Mouse (Mus musculus) neural tube, embryonic 11.5 days (tissue): ENCODE data around the gene Fbxl5. TPM values are rescaled to one million over a fixed set of nuclear protein-coding genes. Genes with fewer than 3 reads are reported as not detected.

ENCODE experiments used
- ATAC-seq: fragments of 200-750 bp; cut with Nextera tagmentation; 2 replicates; pipeline ENCODE4 v1.8.0; 2017; ENCODE audit warnings: moderate number of reproducible peaks, mild to moderate bottlenecking, moderate TSS enrichment, moderate library complexity; ENCODE audit not compliant: insufficient read depth, low FRiP score, low TSS enrichment
- DNase-seq: peaks from one replicate; pipeline ENCODE4 v3.0.0-alpha.2; 2015; ENCODE audit warnings: low spot score
- H3K27ac ChIP-seq: fragments of 300-500 bp; sonication (generic); 2 replicates; pipeline ENCODE4 v1.5.1; 2014; ENCODE audit warnings: low read depth, mild to moderate bottlenecking, low read length
- H3K27me3 ChIP-seq: fragments of 300-500 bp; sonication (generic); 2 replicates; pipeline ENCODE4 v1.6.1; 2014; ENCODE audit warnings: mild to moderate bottlenecking, low read length, mixed read lengths; ENCODE audit not compliant: control insufficient read depth, insufficient read depth
- H3K36me3 ChIP-seq: fragments of 300-500 bp; sonication (generic); 2 replicates; pipeline ENCODE4 v1.6.1; 2014; ENCODE audit warnings: mild to moderate bottlenecking, low read length, moderate library complexity, mixed read lengths; ENCODE audit not compliant: control insufficient read depth, insufficient read depth
- H3K4me1 ChIP-seq: fragments of 300-500 bp; sonication (generic); 2 replicates; pipeline ENCODE4 v1.6.1; 2014; ENCODE audit warnings: low read length, mixed read lengths; ENCODE audit not compliant: control insufficient read depth, insufficient read depth
- H3K4me2 ChIP-seq: fragments of 300-500 bp; sonication (generic); 2 replicates; pipeline ENCODE4 v1.6.1; 2014; ENCODE audit warnings: low read depth, mild to moderate bottlenecking, moderate library complexity
- H3K4me3 ChIP-seq: fragments of 300-500 bp; sonication (generic); 2 replicates; pipeline ENCODE4 v1.5.1; 2014; ENCODE audit warnings: low read depth, low read length
- H3K9ac ChIP-seq: fragments of 300-500 bp; sonication (generic); 2 replicates; pipeline ENCODE4 v1.6.1; 2014; ENCODE audit warnings: mild to moderate bottlenecking, low read length
- H3K9me3 ChIP-seq: fragments of 300-500 bp; sonication (generic); 2 replicates; pipeline ENCODE4 v1.6.1; 2016; ENCODE audit warnings: low read length; ENCODE audit not compliant: control insufficient read depth
- WGBS: fragments of 180-500 bp; shearing (Covaris S2); extraction: QIAGEN DNeasy Blood & Tissue Kit; methylation state at CpG from one replicate; pipeline ENCODE4 v1.1.7; 2014; 5-methylcytosine and 5-hydroxymethylcytosine counted together
- polyA plus RNA-seq: library from polyadenylated mRNA; unstranded; fragments of >200 nt; fragmentation: Nextera tagmentation; extraction: Ambion mirVana; gene quantifications from 2 replicates; pipeline ENCODE4 v1.2.1, GENCODE M21; 2014

Gene Fbxl5
- polyA plus RNA-seq, 1 experiment from 2014 or later, result 62.1 TPM

DNA sequence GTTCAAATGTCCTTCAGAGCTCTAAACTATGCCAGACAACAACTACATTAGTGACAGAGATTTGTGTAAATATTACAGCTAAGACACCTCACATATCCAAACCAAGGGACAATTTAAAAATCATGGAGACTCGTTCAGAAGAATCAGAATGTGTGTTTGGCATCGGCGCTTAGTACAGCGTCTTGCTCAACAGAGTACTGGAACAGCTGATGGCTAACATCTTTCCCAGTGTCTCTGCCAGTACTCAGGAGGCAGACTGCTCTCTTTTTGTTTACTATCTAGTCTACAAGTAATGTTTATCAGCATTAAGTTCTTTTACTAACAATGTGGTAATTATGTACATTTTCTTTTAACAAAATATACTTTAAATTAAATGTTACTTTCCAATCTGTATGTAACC is 73.4 kb downstream of the Fbxl5 start:
- H3K36me3 ChIP-seq, result no peaks in the 10 kb centered on the region; the same call in 1 of the 2 replicates
- no peaks in the 10 kb centered on the region for H3K27me3 ChIP-seq
- DNase-seq, result no peak
- H3K27ac ChIP-seq, result no peak overlapping the region
- H3K9ac ChIP-seq, result no peak overlapping the region
- no peak for ATAC-seq
- no peak overlapping the region for H3K4me3 ChIP-seq
- 92% methylated on average over 4 of the region's 4 CpGs for WGBS
- H3K4me2 ChIP-seq, result no peak overlapping the region
- H3K9me3 ChIP-seq, result no peaks in the 10 kb centered on the region
- no peaks in the 10 kb centered on the region for H3K4me1 ChIP-seq

DNA sequence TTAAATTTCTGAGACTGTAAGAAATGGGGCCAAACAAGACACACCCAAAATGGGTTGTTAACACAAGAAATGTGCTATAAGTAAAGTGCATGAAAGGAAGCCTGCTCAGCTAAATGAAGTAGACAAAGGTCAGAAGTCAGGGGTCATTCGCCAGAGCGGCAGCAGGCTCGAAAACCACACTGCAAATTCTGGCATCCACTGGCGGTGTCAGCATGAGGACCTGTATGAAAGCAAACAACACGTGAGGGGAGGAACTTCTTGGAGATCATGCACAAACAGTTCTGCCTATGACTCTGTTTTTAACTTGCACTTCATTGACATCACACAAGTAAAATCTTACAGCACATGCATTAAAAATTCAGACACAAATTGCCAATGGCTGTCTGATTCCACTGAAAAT is 76.3 kb downstream of the Fbxl5 start:
- no peaks in the 10 kb centered on the region for H3K4me1 ChIP-seq
- DNase-seq (no peak), ATAC-seq (no peak)
- no peak overlapping the region for H3K4me3 ChIP-seq
- no peak overlapping the region for H3K4me2 ChIP-seq
- no peak overlapping the region for H3K27ac ChIP-seq
- no peaks in the 10 kb centered on the region; the same call in 1 of the 2 replicates for H3K36me3 ChIP-seq
- no peaks in the 10 kb centered on the region for H3K9me3 ChIP-seq
- H3K9ac ChIP-seq, result no peak overlapping the region
- WGBS, result 53% methylated on average over 5 of the region's 5 CpGs
- H3K27me3 ChIP-seq, result no peaks in the 10 kb centered on the region

DNA sequence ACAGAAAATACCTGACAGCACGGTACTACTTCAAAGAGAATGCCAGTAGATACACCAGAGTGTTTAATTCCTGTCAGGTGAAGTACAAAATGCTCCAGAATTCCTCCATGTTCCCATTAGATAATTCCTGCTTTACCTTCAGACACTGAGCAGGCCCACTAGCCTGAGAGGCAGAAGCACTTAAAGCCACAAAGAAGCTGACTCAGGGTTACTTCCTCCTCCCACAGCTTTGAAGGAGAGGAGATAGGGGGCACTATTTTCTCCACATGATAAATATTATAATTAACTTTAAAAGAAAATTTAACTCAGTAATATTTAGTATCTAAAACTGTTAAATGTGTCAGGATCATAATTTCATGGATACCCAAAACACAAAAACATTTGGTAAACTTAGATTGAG is 77.3 kb downstream of the Fbxl5 start:
- Histone ChIP-seq H3K27ac (no peak overlapping the region), H3K4me2 (no peak overlapping the region), H3K27me3 (no peaks in the 10 kb centered on the region), H3K9ac (no peak overlapping the region), H3K4me3 (no peak overlapping the region), H3K4me1 (no peaks in the 10 kb centered on the region), H3K9me3 (no peaks in the 10 kb centered on the region), H3K36me3 (no peaks in the 10 kb centered on the region; the same call in 1 of the 2 replicates)
- 94% methylated on average over 1 of the region's 1 CpGs for WGBS
- DNase-seq (no peak), ATAC-seq (no peak)

DNA sequence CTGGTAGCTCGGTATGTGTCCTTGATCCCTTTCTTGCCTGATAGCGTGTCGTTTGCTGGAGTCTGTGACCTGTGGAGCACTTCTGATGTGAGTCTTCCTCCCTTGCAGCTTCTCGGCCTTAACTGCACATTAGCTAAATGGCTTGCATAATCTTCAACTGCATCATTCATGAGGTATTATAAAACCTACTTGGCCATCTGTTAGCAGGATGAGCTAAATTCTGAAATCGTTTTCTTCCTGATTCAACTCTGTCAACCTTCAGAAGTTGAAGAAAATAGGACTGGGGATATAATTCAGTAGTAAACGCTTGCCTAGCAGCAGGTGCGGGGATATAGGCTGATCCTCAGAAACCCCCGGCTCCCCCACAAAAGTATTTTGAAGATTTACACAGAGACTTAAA is 89.1 kb downstream of the Fbxl5 start:
- WGBS, result 87% methylated on average over 8 of the region's 8 CpGs

DNA sequence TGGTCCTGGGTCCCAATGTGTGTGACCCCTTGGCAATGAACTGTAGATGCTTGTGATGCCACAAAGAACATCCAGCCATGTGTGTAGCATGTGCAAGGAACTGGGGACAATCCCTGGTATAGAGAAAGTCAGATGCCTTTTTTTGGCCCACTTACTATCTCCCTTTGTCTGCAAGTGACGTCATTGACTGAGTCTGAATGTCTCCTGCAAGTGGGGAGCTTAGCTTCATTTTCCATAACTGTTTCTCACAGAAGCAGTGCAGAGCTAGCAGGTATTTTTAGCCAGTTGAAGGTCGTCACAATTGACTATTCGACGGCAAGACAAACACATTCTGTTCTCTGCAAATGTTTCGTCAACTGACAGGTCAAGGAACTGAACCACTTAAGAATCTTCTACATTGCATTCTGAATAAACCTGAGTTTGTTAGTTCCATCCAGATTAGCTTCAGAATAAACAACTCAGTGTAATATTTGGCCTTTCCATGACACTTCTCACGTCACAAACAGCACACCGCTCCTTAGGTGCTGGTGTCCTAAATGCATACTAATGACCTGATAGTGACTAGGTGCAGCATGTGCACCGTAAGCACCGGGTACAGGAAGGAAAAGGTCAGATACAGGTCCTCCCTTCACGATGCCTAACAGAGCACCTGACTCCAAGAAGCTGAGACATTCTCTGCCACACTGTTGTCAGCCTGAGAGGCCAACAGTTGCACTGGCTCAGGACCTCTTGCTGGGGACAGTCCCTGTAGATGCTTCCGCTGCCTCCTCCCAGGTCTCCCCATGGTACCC is 92.9 kb downstream of the Fbxl5 start:
- H3K27ac ChIP-seq, result no peak overlapping the region
- H3K27me3 ChIP-seq, result no peaks in the 10 kb centered on the region
- DNase-seq (no peak), ATAC-seq (no peak)
- no peaks in the 10 kb centered on the region for H3K36me3 ChIP-seq
- no peak overlapping the region for H3K4me3 ChIP-seq
- H3K4me2 ChIP-seq, result no peak overlapping the region
- no peaks in the 10 kb centered on the region for H3K4me1 ChIP-seq
- H3K9me3 ChIP-seq, result no peaks in the 10 kb centered on the region
- WGBS, result 87% methylated on average over 11 of the region's 11 CpGs
- H3K9ac ChIP-seq, result no peak overlapping the region

More for the DNA sequence above, 89.1 kb downstream of the Fbxl5 start:
- Histone ChIP-seq H3K4me1 (no peaks in the 10 kb centered on the region), H3K4me2 (no peak overlapping the region), H3K4me3 (no peak overlapping the region), H3K9me3 (no peaks in the 10 kb centered on the region), H3K27ac (no peak overlapping the region), H3K9ac (no peak overlapping the region), H3K36me3 (no peaks in the 10 kb centered on the region), H3K27me3 (no peaks in the 10 kb centered on the region)
- no peak for ATAC-seq
- no peak for DNase-seq

DNA sequence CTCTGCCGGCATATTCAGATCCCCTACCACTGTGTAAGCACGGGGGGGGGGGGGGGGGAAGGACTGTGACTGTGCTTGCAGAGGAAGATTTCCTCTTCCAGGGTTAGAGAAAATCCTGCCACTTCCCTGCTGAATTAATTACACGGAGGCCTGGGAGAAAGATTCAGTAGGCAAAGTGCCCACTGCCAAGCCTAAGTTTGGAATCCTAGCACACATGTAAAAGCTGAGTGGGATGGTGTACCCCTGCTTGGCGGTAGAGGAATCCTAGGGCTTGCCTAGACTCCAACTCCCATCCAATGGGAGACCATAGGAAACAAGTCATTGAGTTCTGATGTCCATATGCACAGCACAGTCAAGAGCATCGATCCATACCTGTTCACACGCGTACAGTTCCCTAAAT is 97.6 kb downstream of the Fbxl5 start:
- Histone ChIP-seq H3K4me2 (no peak overlapping the region), H3K4me3 (no peak overlapping the region), H3K36me3 (peaks cover 2% of the 10 kb centered on the region; the same call in 1 of the 2 replicates), H3K9me3 (no peaks in the 10 kb centered on the region), H3K27ac (no peak overlapping the region), H3K27me3 (no peaks in the 10 kb centered on the region), H3K9ac (no peak overlapping the region), H3K4me1 (no peaks in the 10 kb centered on the region)
- ATAC-seq, result no peak
- no peak for DNase-seq
- 86% methylated on average over 7 of the region's 7 CpGs for WGBS

DNA sequence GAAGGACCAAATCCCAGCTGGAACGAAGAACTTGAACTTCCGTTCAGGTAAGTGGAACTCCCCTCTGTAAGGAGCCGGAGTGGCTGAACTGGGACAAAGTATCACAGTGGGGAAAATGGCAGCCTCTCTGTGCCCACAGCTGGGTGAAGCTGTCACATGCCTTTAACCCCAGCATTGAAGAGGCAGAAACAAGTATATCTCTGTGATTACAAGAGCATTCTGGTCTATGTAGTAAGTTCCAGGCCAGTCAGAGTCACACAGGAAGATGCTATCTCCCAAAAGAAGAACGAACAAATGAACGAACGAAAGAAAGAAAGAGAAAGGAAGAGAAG is 99.0 kb downstream of the Fbxl5 start:
- ATAC-seq, result no peak
- Histone ChIP-seq H3K27me3 (no peaks in the 10 kb centered on the region), H3K36me3 (peaks cover 2% of the 10 kb centered on the region; the same call in 1 of the 2 replicates), H3K9ac (no peak overlapping the region), H3K4me1 (no peaks in the 10 kb centered on the region), H3K27ac (no peak overlapping the region), H3K4me3 (no peak overlapping the region), H3K4me2 (no peak overlapping the region), H3K9me3 (no peaks in the 10 kb centered on the region)
- 92% methylated on average over 6 of the region's 6 CpGs for WGBS
- no peak for DNase-seq

DNA sequence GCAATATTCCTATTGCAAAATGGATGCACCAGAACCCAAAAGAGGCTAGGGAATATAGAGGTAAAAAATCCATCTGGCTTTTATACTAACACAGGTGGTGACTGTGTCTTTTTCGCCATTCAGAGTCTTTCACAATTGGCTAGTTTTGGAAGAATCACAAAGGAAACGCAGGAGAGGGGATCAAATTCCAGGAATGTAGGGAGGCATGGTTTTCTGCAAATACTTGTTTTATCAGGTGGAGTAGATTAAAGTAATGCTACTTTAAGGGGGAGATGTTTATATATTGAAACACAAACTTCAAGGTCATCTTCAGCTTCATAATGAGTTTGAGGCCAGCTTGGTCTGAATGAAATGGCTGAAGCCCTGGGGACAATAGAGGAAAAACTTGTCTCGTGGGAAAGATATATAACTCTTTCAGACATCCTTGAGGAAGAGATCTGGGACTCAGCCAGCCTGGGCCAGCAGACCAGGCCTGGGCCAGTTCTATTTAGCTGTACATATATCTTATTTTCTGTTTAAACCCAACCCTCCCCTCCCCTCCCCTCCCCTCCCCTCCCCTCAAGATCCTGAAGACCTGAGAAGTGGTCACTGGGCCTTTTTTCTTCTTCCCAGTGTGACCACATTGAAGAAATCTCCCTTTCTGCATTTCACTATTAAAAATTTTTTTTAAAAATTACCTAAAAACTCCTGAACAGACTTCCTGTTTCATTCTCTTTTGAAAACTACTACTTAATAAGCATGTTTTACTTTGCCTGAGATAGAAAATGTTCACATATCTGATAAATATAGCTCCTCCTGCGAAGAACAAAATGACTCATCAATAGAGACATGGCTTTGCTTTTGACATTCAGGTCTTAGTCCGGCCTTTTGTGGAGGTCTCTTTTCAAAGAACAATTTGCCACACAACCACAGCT is 99.6 kb downstream of the Fbxl5 start:
- no peak overlapping the region for H3K27ac ChIP-seq
- no peak overlapping the region for H3K9ac ChIP-seq
- H3K9me3 ChIP-seq, result no peaks in the 10 kb centered on the region
- ATAC-seq (no peak), DNase-seq (no peak)
- peaks cover 2% of the 10 kb centered on the region; the same call in 1 of the 2 replicates for H3K36me3 ChIP-seq
- no peaks in the 10 kb centered on the region for H3K27me3 ChIP-seq
- H3K4me3 ChIP-seq, result no peak overlapping the region
- WGBS, result 73% methylated on average over 5 of the region's 5 CpGs
- no peak overlapping the region for H3K4me2 ChIP-seq
- no peaks in the 10 kb centered on the region for H3K4me1 ChIP-seq
